Comparison of ENCODE assay signal across 22 mouse cellular contexts in the genomic region with DNA sequence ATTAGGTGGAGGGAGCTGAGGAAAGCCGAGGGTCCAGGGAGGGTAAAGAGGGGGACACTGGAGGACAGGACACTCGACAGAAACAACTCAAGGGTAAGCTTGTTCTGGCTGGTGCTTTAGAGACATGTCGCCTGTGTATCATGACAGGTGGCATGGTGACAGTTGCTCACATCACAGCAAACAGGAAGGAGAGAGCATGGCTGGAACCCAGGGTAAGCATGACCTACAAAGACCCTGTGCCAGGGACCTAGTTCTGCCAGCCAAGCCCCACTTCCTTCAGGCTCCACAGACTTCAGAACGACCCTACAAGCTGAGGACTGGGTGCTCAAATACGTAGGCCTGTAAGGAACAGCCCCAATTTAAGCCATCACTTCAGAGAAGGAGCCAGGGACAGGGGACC. TPM values are rescaled to one million over a fixed set of nuclear protein-coding genes. Genes with fewer than 3 reads are reported as not detected.
A peak's percentile ranks its signal among the peaks of the same experiment; 100 is the strongest.
DNase-seq lines count a peak whose midpoint lies in the region; ATAC-seq lines count a peak whose summit lies in the region.
"Had no signal": no experiment of that assay in that cellular context is flagged by ENCODE, and none has a peak within 500 bp of the region (broad histone marks: within the 10 kb centered on the region; RNA-seq: fewer than 3 reads in every experiment).

No protein-coding gene starts in this region.

- H3K27ac ChIP-seq in hindbrain, embryonic 10.5 days = peak overlapping the region; percentile 88
- H3K27ac ChIP-seq in hindbrain, embryonic 16.5 days (ENCODE audit: low read depth, low read length) = no peak overlapping the region
- H3K27ac ChIP-seq in neural tube, embryonic 11.5 days (ENCODE audit: low read depth, low read length) = 0 out of 2 replicates have a peak overlapping the region, but pooled peaks have one; percentile 34
- no peak overlapping the region for H3K27ac ChIP-seq in neural tube, embryonic 15.5 days (replicated peaks)
- no peak overlapping the region for H3K27ac ChIP-seq in intestine, embryonic 16.5 days (ENCODE audit: low read length)
- H3K27ac ChIP-seq: kidney, embryonic 15.5 days; layer of hippocampus, adult 2 months had no signal

- no peak overlapping the region for H3K4me3 ChIP-seq in hindbrain, embryonic 10.5 days
- no peak overlapping the region for H3K4me3 ChIP-seq in hindbrain, embryonic 16.5 days (ENCODE audit: low read length)
- H3K4me3 ChIP-seq in neural tube, embryonic 11.5 days (ENCODE audit: low read depth, low read length) = no peak overlapping the region
- no peak overlapping the region for H3K4me3 ChIP-seq in neural tube, embryonic 15.5 days (replicated peaks)
- no peak overlapping the region for H3K4me3 ChIP-seq in intestine, embryonic 16.5 days (ENCODE audit: low read length)
- H3K4me3 ChIP-seq: kidney, embryonic 15.5 days; layer of hippocampus, adult 2 months had no signal

- 80% methylated on average over 5 of the region's 5 CpGs for WGBS in hindbrain, embryonic 10.5 days
- whole genome bisulfite sequencing in hindbrain, embryonic 16.5 days = 79% methylated on average over 5 of the region's 5 CpGs
- 80% methylated on average over 5 of the region's 5 CpGs for WGBS in neural tube, embryonic 11.5 days
- WGBS in neural tube, embryonic 15.5 days = 81% methylated on average over 5 of the region's 5 CpGs
- WGBS in intestine, embryonic 16.5 days = 66% methylated on average over 5 of the region's 5 CpGs

- no peak for ATAC-seq in hindbrain, embryonic 16.5 days
- no peak for ATAC-seq in neural tube, embryonic 11.5 days (ENCODE audit: insufficient read depth, low FRiP score, low TSS enrichment)
- ATAC-seq in neural tube, embryonic 15.5 days (ENCODE audit: low FRiP score) = no peak
- ATAC-seq in intestine, embryonic 16.5 days = no peak
- ATAC-seq: inflammation-experienced regulatory T-cells, adult 6 months had no signal

- no peak overlapping the region for H3K4me2 ChIP-seq in hindbrain, embryonic 16.5 days (ENCODE audit: low read length)
- H3K4me2 ChIP-seq in neural tube, embryonic 11.5 days (ENCODE audit: low read depth) = no peak overlapping the region
- H3K4me2 ChIP-seq in neural tube, embryonic 15.5 days = no peak overlapping the region
- H3K4me2 ChIP-seq in intestine, embryonic 16.5 days (ENCODE audit: low read depth, low read length) = no peak overlapping the region
- H3K4me2 ChIP-seq: kidney, embryonic 15.5 days had no signal

- H3K9ac ChIP-seq in hindbrain, embryonic 16.5 days (ENCODE audit: low read depth, low read length) = no peak overlapping the region
- H3K9ac ChIP-seq in neural tube, embryonic 11.5 days (ENCODE audit: low read length) = no peak overlapping the region
- H3K9ac ChIP-seq in neural tube, embryonic 15.5 days (replicated peaks) = no peak overlapping the region
- no peak overlapping the region for H3K9ac ChIP-seq in intestine, embryonic 16.5 days (ENCODE audit: low read depth, low read length)
- H3K9ac ChIP-seq: kidney, embryonic 15.5 days had no signal

- DNase-seq in hindbrain, embryonic 10.5 days (ENCODE audit: low spot score) = no peak
- no peak for DNase-seq in neural tube, embryonic 11.5 days (ENCODE audit: low spot score)
- peak; percentile 63 to 83 for DNase-seq in thymus, adult 18-20 months
- DNase-seq in cerebellum, adult 11 months = no peak
- DNase-seq: adrenal gland, postnatal 10 days; cerebellum, adult 18-20 months; gastrocnemius, postnatal 14 days; heart, postnatal 10 days; liver; lung, adult 2 months; lung, postnatal 4 days; retina, postnatal 1 day; right cerebral cortex, postnatal 4 days had no signal

- no peaks in the 10 kb centered on the region for H3K27me3 ChIP-seq in hindbrain, embryonic 10.5 days (ENCODE audit: insufficient read depth, poor library complexity, severe bottlenecking)
- no peaks in the 10 kb centered on the region for H3K27me3 ChIP-seq in hindbrain, embryonic 16.5 days (replicated peaks; ENCODE audit: control insufficient read depth, insufficient read depth, low read length)
- H3K27me3 ChIP-seq in neural tube, embryonic 11.5 days (ENCODE audit: control insufficient read depth, insufficient read depth, low read length) = no peaks in the 10 kb centered on the region
- no peaks in the 10 kb centered on the region for H3K27me3 ChIP-seq in neural tube, embryonic 15.5 days (replicated peaks)
- no peaks in the 10 kb centered on the region for H3K27me3 ChIP-seq in intestine, embryonic 16.5 days (replicated peaks; ENCODE audit: control insufficient read depth, insufficient read depth, low read length)
- H3K27me3 ChIP-seq: kidney, embryonic 15.5 days had no signal

- no peaks in the 10 kb centered on the region for H3K9me3 ChIP-seq in hindbrain, embryonic 10.5 days
- no peaks in the 10 kb centered on the region for H3K9me3 ChIP-seq in hindbrain, embryonic 16.5 days (ENCODE audit: control insufficient read depth, low read length)
- H3K9me3 ChIP-seq in neural tube, embryonic 11.5 days (ENCODE audit: control insufficient read depth, low read length) = no peaks in the 10 kb centered on the region
- H3K9me3 ChIP-seq in neural tube, embryonic 15.5 days (replicated peaks) = no peaks in the 10 kb centered on the region
- no peaks in the 10 kb centered on the region for H3K9me3 ChIP-seq in intestine, embryonic 16.5 days (ENCODE audit: control insufficient read depth, low read length)
- H3K9me3 ChIP-seq: kidney, embryonic 15.5 days had no signal

- H3K4me1 ChIP-seq in hindbrain, embryonic 10.5 days (replicated peaks) = peaks cover 38% of the 10 kb centered on the region
- H3K4me1 ChIP-seq in hindbrain, embryonic 16.5 days (ENCODE audit: control insufficient read depth, insufficient read depth, low read depth, low read length) = peaks cover 9% of the 10 kb centered on the region
- H3K4me1 ChIP-seq in neural tube, embryonic 11.5 days (ENCODE audit: control insufficient read depth, insufficient read depth, low read length) = peaks cover 10% of the 10 kb centered on the region
- H3K4me1 ChIP-seq in neural tube, embryonic 15.5 days = peaks cover 16% of the 10 kb centered on the region
- H3K4me1 ChIP-seq in intestine, embryonic 16.5 days (ENCODE audit: control insufficient read depth, insufficient read depth, low read length) = no peaks in the 10 kb centered on the region

- H3K36me3 ChIP-seq in hindbrain, embryonic 10.5 days = no peaks in the 10 kb centered on the region
- H3K36me3 ChIP-seq in hindbrain, embryonic 16.5 days (ENCODE audit: control insufficient read depth, insufficient read depth, low read length) = no peaks in the 10 kb centered on the region
- no peaks in the 10 kb centered on the region for H3K36me3 ChIP-seq in neural tube, embryonic 11.5 days (ENCODE audit: control insufficient read depth, insufficient read depth, low read length)
- no peaks in the 10 kb centered on the region for H3K36me3 ChIP-seq in neural tube, embryonic 15.5 days
- no peaks in the 10 kb centered on the region for H3K36me3 ChIP-seq in intestine, embryonic 16.5 days (ENCODE audit: control insufficient read depth, insufficient read depth, low read length)
- H3K36me3 ChIP-seq: kidney, embryonic 15.5 days had no signal

RNA-seq across cellular contexts. Expression of a gene that starts 2.1 kb away (rescaled TPM):
- polyA plus RNA-seq in hindbrain, embryonic 10.5 days (2016; fragmentation: Nextera tagmentation; extraction: Ambion mirVana) = 0.12 TPM in 1 of 2 replicates, not detected in the other
- polyA plus RNA-seq in hindbrain, embryonic 16.5 days (2015; fragmentation: Nextera tagmentation; extraction: Ambion mirVana) = 0.13 TPM in 1 of 2 replicates, not detected in the other
- 0.35 TPM in 1 of 2 replicates, not detected in the other for polyA plus RNA-seq in neural tube, embryonic 11.5 days (2014; fragmentation: Nextera tagmentation; extraction: Ambion mirVana)
- 0.13 TPM in 1 of 2 replicates, not detected in the other for polyA plus RNA-seq in neural tube, embryonic 15.5 days (2015; fragmentation: Nextera tagmentation; extraction: Ambion mirVana)
- 0.46 and 0.88 TPM in 2 replicates for polyA plus RNA-seq in intestine, embryonic 16.5 days (2015; fragmentation: Nextera tagmentation; extraction: Ambion mirVana)
- polyA plus RNA-seq: embryonic facial prominence, embryonic 11.5 days; kidney, embryonic 15.5 days had no signal

RNA-seq across cellular contexts. Expression of a gene that starts 2.2 kb away (rescaled TPM):
- polyA plus RNA-seq in hindbrain, embryonic 10.5 days (2016; fragmentation: Nextera tagmentation; extraction: Ambion mirVana) = not detected in 2 replicates
- not detected in 2 replicates for polyA plus RNA-seq in hindbrain, embryonic 16.5 days (2015; fragmentation: Nextera tagmentation; extraction: Ambion mirVana)
- polyA plus RNA-seq in neural tube, embryonic 11.5 days (2014; fragmentation: Nextera tagmentation; extraction: Ambion mirVana) = not detected in 2 replicates
- polyA plus RNA-seq in neural tube, embryonic 15.5 days (2015; fragmentation: Nextera tagmentation; extraction: Ambion mirVana) = not detected in 2 replicates
- not detected in 2 replicates for polyA plus RNA-seq in intestine, embryonic 16.5 days (2015; fragmentation: Nextera tagmentation; extraction: Ambion mirVana)
- polyA plus RNA-seq: C2C12; embryonic facial prominence, embryonic 11.5 days; inflammation-experienced regulatory T-cells, adult 6 months; kidney, embryonic 15.5 days; urinary bladder, adult 2 months had no signal

Comparison
In these comparisons a context has a peak if more than half of its experiments do, and no peak if none do; other contexts are left out.
1. H3K27ac ChIP-seq: peak in hindbrain, embryonic 10.5 days (single experiment) and neural tube, embryonic 11.5 days (single experiment); none in hindbrain, embryonic 16.5 days (single experiment), neural tube, embryonic 15.5 days (single experiment) and intestine, embryonic 16.5 days (single experiment).
2. DNase-seq: peak in thymus, adult 18-20 months (2 of 2); none in hindbrain, embryonic 10.5 days (single experiment), neural tube, embryonic 11.5 days (single experiment) and cerebellum, adult 11 months (single experiment).